Mouse (Mus musculus): ENCODE data around the gene E2f6. TPM values are rescaled to one million over a fixed set of nuclear protein-coding genes. Genes with fewer than 3 reads are reported as not detected.

The E2f6 gene
- total and polyA plus RNA-seq, 3 experiments, result 46.7 to 84.1 (median 79.1) TPM

DNA sequence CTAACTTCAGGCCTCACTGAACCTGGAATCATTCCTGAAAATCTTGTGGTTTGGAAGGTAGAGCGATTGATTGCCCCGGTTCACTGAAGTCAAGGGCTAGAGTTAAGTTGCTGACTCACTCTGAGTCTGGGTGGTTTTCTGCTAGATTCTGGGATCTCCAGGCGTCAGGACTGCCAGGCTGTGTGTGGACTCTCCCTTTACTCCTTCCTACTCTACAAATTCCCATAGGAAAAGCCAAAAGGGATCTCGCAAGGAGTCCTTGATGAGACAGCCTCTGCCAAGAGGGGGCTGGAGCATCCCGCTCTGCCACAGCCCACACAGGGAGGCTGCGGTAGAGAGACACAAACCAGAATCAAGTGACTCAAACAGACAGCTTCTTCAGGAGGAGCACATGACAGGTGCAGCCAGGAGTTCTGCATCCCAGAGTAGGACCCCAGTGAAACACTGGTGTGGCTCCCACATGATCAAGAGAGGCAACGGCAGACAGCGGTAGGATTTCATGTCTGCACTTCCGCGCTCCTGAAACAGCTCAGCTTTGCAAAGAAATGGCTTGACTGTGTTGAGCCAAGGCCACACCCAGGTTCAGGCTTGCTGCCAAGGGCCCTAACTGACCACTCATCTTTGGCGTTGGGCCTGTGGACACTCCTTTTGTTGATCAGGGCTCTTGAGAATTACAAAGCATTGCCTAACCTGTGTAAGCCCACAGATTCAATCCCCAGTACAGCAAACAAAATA lies 42.8 kb downstream of the E2f6 start:
- peak overlapping the region; percentile 14; the same call in 1 of the 2 replicates for H3K4me3 ChIP-seq
- intact Hi-C loops (cut with DNase I), result loop anchor here (2.0 kb wide), 1 partner anchor 17 kb away; no protein-coding TSS in a partner anchor
- TF ChIP-seq CTCF (IDR thresholded peaks at IDR 0.05), result no peak
- no peak for TF ChIP-seq EP300 (IDR thresholded peaks at IDR 0.05; ENCODE audit: insufficient read depth, low read depth, low read length)
- 0 out of 2 replicates have a peak, but pooled peaks have one; percentile 35 for TF ChIP-seq POLR2A (IDR thresholded peaks at IDR 0.05; ENCODE audit: insufficient read depth, low read depth, low read length)
- H3K4me1 ChIP-seq (ENCODE audit: control insufficient read depth, insufficient read depth, low read length), result peaks cover 15% of the 10 kb centered on the region
- DNase-seq, result peak; percentile 81 to 83
- 29% methylated on average over 11 of the region's 11 CpGs for WGBS
- H3K36me3 ChIP-seq (ENCODE audit: control insufficient read depth, insufficient read depth, low read length), result no peaks in the 10 kb centered on the region
- H3K79me2 ChIP-seq (replicated peaks; ENCODE audit: control insufficient read depth, insufficient read depth, low read length), result no peaks in the 10 kb centered on the region
- peak overlapping the region; percentile 3; the same call in 1 of the 2 replicates for H3K27ac ChIP-seq
- no peak overlapping the region for H3K9ac ChIP-seq (ENCODE audit: low read depth, low read length)
- H3K27me3 ChIP-seq (ENCODE audit: control insufficient read depth, insufficient read depth, low read length), result no peaks in the 10 kb centered on the region

DNA sequence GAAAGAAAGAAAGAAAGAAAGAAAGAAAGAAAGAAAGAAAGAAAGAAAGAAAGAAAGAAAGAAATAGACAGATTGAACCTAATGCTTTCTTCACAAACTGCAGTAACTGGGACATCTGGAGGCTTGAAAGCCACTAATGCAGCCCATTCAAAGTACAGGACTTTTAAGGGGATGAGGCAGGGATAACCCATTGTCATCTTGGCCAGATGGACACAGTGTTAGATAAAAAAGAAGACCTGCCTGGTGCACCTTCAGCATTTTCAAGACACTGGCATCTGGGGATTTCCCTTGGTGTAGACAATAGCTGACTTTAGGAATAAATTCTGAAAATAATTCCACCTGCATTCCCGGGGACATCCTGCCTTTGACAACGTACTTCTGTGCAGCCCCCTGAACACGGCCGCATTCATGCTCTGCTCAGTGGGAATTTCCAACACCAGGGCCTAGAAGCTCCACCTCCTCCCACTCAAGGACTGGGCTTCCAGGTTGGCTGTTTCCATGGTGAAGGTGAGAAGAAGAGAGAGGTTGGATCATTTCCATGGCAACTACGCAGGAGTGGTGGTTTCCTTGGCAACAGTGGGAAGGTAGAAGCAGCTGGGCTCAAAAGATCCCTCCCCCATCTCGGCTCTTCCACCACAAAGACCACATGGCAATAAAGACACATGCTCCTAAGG lies 45.0 kb downstream of the E2f6 start:
- WGBS, result 66% methylated on average over 6 of the region's 6 CpGs
- Histone ChIP-seq H3K36me3 (ENCODE audit: control insufficient read depth, insufficient read depth, low read length) (no peaks in the 10 kb centered on the region), H3K4me3 (no peak overlapping the region), H3K4me1 (ENCODE audit: control insufficient read depth, insufficient read depth, low read length) (peaks cover 8% of the 10 kb centered on the region), H3K9ac (ENCODE audit: low read depth, low read length) (no peak overlapping the region), H3K27ac (no peak overlapping the region), H3K79me2 (replicated peaks; ENCODE audit: control insufficient read depth, insufficient read depth, low read length) (no peaks in the 10 kb centered on the region), H3K27me3 (ENCODE audit: control insufficient read depth, insufficient read depth, low read length) (no peaks in the 10 kb centered on the region)
- intact Hi-C loops (cut with DNase I), result loop anchor here (2.0 kb wide), 1 partner anchor 15 kb away; no protein-coding TSS in a partner anchor
- no peak for DNase-seq
- TF ChIP-seq POLR2A (IDR thresholded peaks at IDR 0.05; ENCODE audit: insufficient read depth, low read depth, low read length), result no peak
- no peak for TF ChIP-seq CTCF (IDR thresholded peaks at IDR 0.05)
- TF ChIP-seq EP300 (IDR thresholded peaks at IDR 0.05; ENCODE audit: insufficient read depth, low read depth, low read length), result no peak

- no peak for TF ChIP-seq EP300 (IDR thresholded peaks at IDR 0.05; ENCODE audit: insufficient read depth, low read depth, low read length)
- no peak for TF ChIP-seq POLR2A (IDR thresholded peaks at IDR 0.05; ENCODE audit: insufficient read depth, low read depth, low read length)
- TF ChIP-seq CTCF (IDR thresholded peaks at IDR 0.05), result no peak
- Histone ChIP-seq H3K27ac (no peak overlapping the region), H3K4me1 (ENCODE audit: control insufficient read depth, insufficient read depth, low read length) (peaks cover 5% of the 10 kb centered on the region), H3K27me3 (ENCODE audit: control insufficient read depth, insufficient read depth, low read length) (no peaks in the 10 kb centered on the region), H3K36me3 (ENCODE audit: control insufficient read depth, insufficient read depth, low read length) (no peaks in the 10 kb centered on the region), H3K79me2 (replicated peaks; ENCODE audit: control insufficient read depth, insufficient read depth, low read length) (no peaks in the 10 kb centered on the region), H3K9ac (ENCODE audit: low read depth, low read length) (no peak overlapping the region), H3K4me3 (no peak overlapping the region)
- no peak for DNase-seq
- WGBS, result 76% methylated on average over 2 of the region's 2 CpGs
- intact Hi-C loops (cut with DNase I), result no loop called here
Measured at GRCm38 (mm10) chr12:16856306-16856679, 45.5 kb downstream of the E2f6 start.

GRCm38 (mm10) chr12:16858081-16858480 lies 47.3 kb downstream of the E2f6 start:
- DNase-seq, result no peak
- Histone ChIP-seq H3K4me3 (no peak overlapping the region), H3K79me2 (replicated peaks; ENCODE audit: control insufficient read depth, insufficient read depth, low read length) (no peaks in the 10 kb centered on the region), H3K36me3 (ENCODE audit: control insufficient read depth, insufficient read depth, low read length) (no peaks in the 10 kb centered on the region), H3K9ac (ENCODE audit: low read depth, low read length) (no peak overlapping the region), H3K27me3 (ENCODE audit: control insufficient read depth, insufficient read depth, low read length) (no peaks in the 10 kb centered on the region), H3K4me1 (ENCODE audit: control insufficient read depth, insufficient read depth, low read length) (peaks cover 5% of the 10 kb centered on the region), H3K27ac (no peak overlapping the region)
- TF ChIP-seq POLR2A (IDR thresholded peaks at IDR 0.05; ENCODE audit: insufficient read depth, low read depth, low read length) (no peak), CTCF (IDR thresholded peaks at IDR 0.05) (no peak), EP300 (IDR thresholded peaks at IDR 0.05; ENCODE audit: insufficient read depth, low read depth, low read length) (no peak)
- 79% methylated on average over 4 of the region's 4 CpGs for WGBS
- intact Hi-C loops (cut with DNase I), result no loop called here

GRCm38 (mm10) chr12:16859781-16860180 lies 49.0 kb downstream of the E2f6 start:
- no peak overlapping the region for H3K9ac ChIP-seq (ENCODE audit: low read depth, low read length)
- no peaks in the 10 kb centered on the region for H3K36me3 ChIP-seq (ENCODE audit: control insufficient read depth, insufficient read depth, low read length)
- intact Hi-C loops (cut with DNase I), result no loop called here
- no peak overlapping the region for H3K4me3 ChIP-seq
- no peaks in the 10 kb centered on the region for H3K4me1 ChIP-seq (ENCODE audit: control insufficient read depth, insufficient read depth, low read length)
- WGBS, result 90% methylated on average over 2 of the region's 2 CpGs
- H3K27ac ChIP-seq, result no peak overlapping the region
- no peaks in the 10 kb centered on the region for H3K79me2 ChIP-seq (replicated peaks; ENCODE audit: control insufficient read depth, insufficient read depth, low read length)
- no peaks in the 10 kb centered on the region for H3K27me3 ChIP-seq (ENCODE audit: control insufficient read depth, insufficient read depth, low read length)
- DNase-seq, result no peak
- TF ChIP-seq POLR2A (IDR thresholded peaks at IDR 0.05; ENCODE audit: insufficient read depth, low read depth, low read length) (no peak), EP300 (IDR thresholded peaks at IDR 0.05; ENCODE audit: insufficient read depth, low read depth, low read length) (no peak), CTCF (IDR thresholded peaks at IDR 0.05) (no peak)

- H3K9ac ChIP-seq (ENCODE audit: low read depth, low read length), result no peak overlapping the region
- H3K4me3 ChIP-seq, result no peak overlapping the region
- no peaks in the 10 kb centered on the region for H3K4me1 ChIP-seq (ENCODE audit: control insufficient read depth, insufficient read depth, low read length)
- DNase-seq, result no peak
- H3K27me3 ChIP-seq (ENCODE audit: control insufficient read depth, insufficient read depth, low read length), result no peaks in the 10 kb centered on the region
- no peak overlapping the region for H3K27ac ChIP-seq
- WGBS, result 86% methylated on average over 1 of the region's 1 CpGs
- no peak for TF ChIP-seq CTCF (IDR thresholded peaks at IDR 0.05)
- TF ChIP-seq EP300 (IDR thresholded peaks at IDR 0.05; ENCODE audit: insufficient read depth, low read depth, low read length), result no peak
- TF ChIP-seq POLR2A (IDR thresholded peaks at IDR 0.05; ENCODE audit: insufficient read depth, low read depth, low read length), result no peak
- H3K79me2 ChIP-seq (replicated peaks; ENCODE audit: control insufficient read depth, insufficient read depth, low read length), result no peaks in the 10 kb centered on the region
- intact Hi-C loops (cut with DNase I), result no loop called here
- no peaks in the 10 kb centered on the region for H3K36me3 ChIP-seq (ENCODE audit: control insufficient read depth, insufficient read depth, low read length)
Measured at GRCm38 (mm10) chr12:16860533-16860932, 49.8 kb downstream of the E2f6 start.

Data from heart, adult 2 months (tissue).